Mouse (Mus musculus) heart, postnatal 25 days (tissue): Measurements from ENCODE around the gene Bcor. TPM values are rescaled to one million over a fixed set of nuclear protein-coding genes. Genes with fewer than 3 reads are reported as not detected.

ENCODE experiments used
- DNase-seq: peaks from one replicate; pipeline ENCODE4 v3.0.0; 2022; ENCODE audit warnings: low spot score
- intact Hi-C: fragments of 180-260 bp; cut with DNase I; formaldehyde crosslinking; loops from one replicate; pipeline ENCODE4 v1.15.1; 2025
- total RNA-seq, 2 experiments: library from RNA; stranded (reverse); gene quantifications; 2 replicates each; pipeline ENCODE4 v1.2.3; 2021

Gene Bcor
- total RNA-seq: 10 to 100 TPM; 22.0 to 22.7 TPM

- intact Hi-C loops: loop anchor here (5.0 to 10.0 kb wide), 3 partner anchors 92 to 525 kb away; no protein-coding TSS in a partner anchor
- peak; percentile 64 for DNase-seq
Observed at GRCm38 (mm10) chrX:12159981-12160656, at the start of gene Bcor. Bcor (minus strand) TSS chrX:12160355.

- intact Hi-C loops: no loop called here
- DNase-seq: no peak
Observed at GRCm38 (mm10) chrX:12202951-12203350, 42.8 kb upstream of the Bcor start.

- no peak for DNase-seq
- intact Hi-C loops: no loop called here
Observed at GRCm38 (mm10) chrX:12201111-12201510, 41.0 kb upstream of the Bcor start.

- intact Hi-C loops: no loop called here
- no peak for DNase-seq
Observed at GRCm38 (mm10) chrX:12195234-12195919, 35.2 kb upstream of the Bcor start.

- DNase-seq: no peak
- intact Hi-C loops: no loop called here
Observed at GRCm38 (mm10) chrX:12192343-12192742, 32.2 kb upstream of the Bcor start.

GRCm38 (mm10) chrX:12189511-12189910 is 29.4 kb upstream of the Bcor start:
- no peak for DNase-seq

GRCm38 (mm10) chrX:12175198-12175960 is 15.2 kb upstream of the Bcor start:
- intact Hi-C loops: no loop called here

More at GRCm38 (mm10) chrX:12189511-12189910, 29.4 kb upstream of the Bcor start:
- intact Hi-C loops: no loop called here

GRCm38 (mm10) chrX:12170128-12170527 is 10.0 kb upstream of the Bcor start:
- no peak for DNase-seq
- intact Hi-C loops: no loop called here

More at GRCm38 (mm10) chrX:12175198-12175960, 15.2 kb upstream of the Bcor start:
- DNase-seq: no peak

GRCm38 (mm10) chrX:12164591-12165529 is 4.7 kb upstream of the Bcor start:
- peak; percentile 31 for DNase-seq
- intact Hi-C loops: no loop called here

- intact Hi-C loops: loop anchor here (5.0 to 10.0 kb wide), 3 partner anchors 93 to 525 kb away; no protein-coding TSS in a partner anchor
- no peak for DNase-seq
Observed at GRCm38 (mm10) chrX:12159534-12159881, 647 bp downstream of the Bcor start.

GRCm38 (mm10) chrX:12158821-12159533 is 1.2 kb downstream of the Bcor start:
- intact Hi-C loops: loop anchor here (5.0 to 10.0 kb wide), 3 partner anchors 93 to 524 kb away; no protein-coding TSS in a partner anchor
- no peak for DNase-seq

- DNase-seq: peak; percentile 58
- intact Hi-C loops: loop anchor here (5.0 to 10.0 kb wide), 3 partner anchors 94 to 524 kb away; no protein-coding TSS in a partner anchor
Observed at GRCm38 (mm10) chrX:12158244-12158820, 1.8 kb downstream of the Bcor start.

GRCm38 (mm10) chrX:12157331-12157930 is 2.7 kb downstream of the Bcor start:
- intact Hi-C loops: loop anchor here (2.0 to 10.0 kb wide), 5 partner anchors 23 to 523 kb away; no protein-coding TSS in a partner anchor
- peak; percentile 42 for DNase-seq

GRCm38 (mm10) chrX:12155842-12156291 is 4.3 kb downstream of the Bcor start:
- intact Hi-C loops: loop anchor here (2.0 to 10.0 kb wide), 5 partner anchors 21 to 521 kb away; no protein-coding TSS in a partner anchor

GRCm38 (mm10) chrX:12155068-12155840 is 4.9 kb downstream of the Bcor start:
- intact Hi-C loops: loop anchor here (5.0 to 10.0 kb wide), 3 partner anchors 97 to 520 kb away; no protein-coding TSS in a partner anchor
- no peak for DNase-seq

More at GRCm38 (mm10) chrX:12155842-12156291, 4.3 kb downstream of the Bcor start:
- peak; percentile 41 for DNase-seq

- DNase-seq: no peak
- intact Hi-C loops: loop anchor here (10.0 kb wide), 1 partner anchor 519 kb away; no protein-coding TSS in a partner anchor
Observed at GRCm38 (mm10) chrX:12153141-12154095, 6.7 kb downstream of the Bcor start.
